Mouse (Mus musculus) ES-E14 (cell line): Measurements from ENCODE around the gene Dlx2. TPM values are rescaled to one million over a fixed set of nuclear protein-coding genes. Genes with fewer than 3 reads are reported as not detected.

ENCODE experiments used
- DNase-seq: peaks from one replicate; pipeline ENCODE4 v3.0.0-alpha.2; 2013; ENCODE audit warnings: low read depth, low spot score
- H3K27ac ChIP-seq: 2 replicates; pipeline ENCODE4 v1.5.1; 2012; ENCODE audit warnings: low read depth, mild to moderate bottlenecking, low read length, moderate library complexity, mixed read lengths; ENCODE audit not compliant: poor library complexity, insufficient read depth, severe bottlenecking
- H3K36me3 ChIP-seq: 2 replicates; pipeline ENCODE4 v1.6.1; 2012; ENCODE audit warnings: mild to moderate bottlenecking, low read length, moderate library complexity, mixed read lengths; ENCODE audit not compliant: control insufficient read depth, poor library complexity, insufficient read depth, severe bottlenecking
- H3K4me1 ChIP-seq, 2 experiments: fragments of 150-350 bp in 1 of 2; sonication (generic) in 1 of 2; 2 replicates each; pipeline ENCODE4 v1.6.1; 2012; ENCODE audit warnings: low read length in 2 of 2, mild to moderate bottlenecking in 1 of 2, mixed read lengths in 1 of 2; ENCODE audit not compliant: control insufficient read depth in 2 of 2, insufficient read depth in 2 of 2, poor library complexity in 1 of 2
- H3K4me3 ChIP-seq, 2 experiments: fragments of 150-350 bp in 1 of 2; sonication (generic) in 1 of 2; 2 replicates each; pipeline ENCODE4 v1.5.1; 2012; ENCODE audit warnings: low read length in 2 of 2, low read depth in 1 of 2, mild to moderate bottlenecking in 1 of 2, mixed read lengths in 1 of 2; ENCODE audit not compliant: insufficient read depth in 1 of 2, poor library complexity in 1 of 2, severe bottlenecking in 1 of 2
- H3K9ac ChIP-seq: 2 replicates; pipeline ENCODE4 v1.6.1; 2012; ENCODE audit warnings: low read depth, mild to moderate bottlenecking, low read length, mixed read lengths; ENCODE audit not compliant: poor library complexity, insufficient read depth, severe bottlenecking
- H3K9me3 ChIP-seq: fragments of 150-350 bp; sonication (generic); 2 replicates; pipeline ENCODE4 v1.6.1; 2012; ENCODE audit warnings: low read depth, mild to moderate bottlenecking, low read length; ENCODE audit not compliant: control insufficient read depth, insufficient read depth
- CHD2 ChIP-seq: IDR thresholded peaks from 2 replicates; pipeline ENCODE4 v1.6.1; 2014; ENCODE audit warnings: mild to moderate bottlenecking, low read depth, low read length, inconsistent platforms
- HCFC1 ChIP-seq: IDR thresholded peaks from 2 replicates; pipeline ENCODE4 v1.6.1; 2012; ENCODE audit warnings: low read length, inconsistent platforms, borderline replicate concordance; ENCODE audit not compliant: insufficient read depth
- MAFK ChIP-seq: IDR thresholded peaks from 2 replicates; pipeline ENCODE4 v1.6.1; 2014; ENCODE audit warnings: mild to moderate bottlenecking, low read depth, low read length, inconsistent platforms; ENCODE audit not compliant: insufficient read depth
- ZC3H11A ChIP-seq: IDR thresholded peaks from 2 replicates; pipeline ENCODE4 v1.6.1; 2012; ENCODE audit warnings: low read depth, mild to moderate bottlenecking, inconsistent platforms, low read length, borderline replicate concordance
- ZNF384 ChIP-seq: IDR thresholded peaks from 2 replicates; pipeline ENCODE4 v1.6.1; 2012; ENCODE audit warnings: low read depth, low read length, inconsistent platforms
- in situ Hi-C, 2 experiments: fragments of 600-800 bp; cut with MboI; formaldehyde crosslinking; loops; one replicate each; pipeline ENCODE4 v1.15.1; 2025; ENCODE audit warnings: low sequenced_read_pairs in 2 of 2, inconsistent platforms in 1 of 2; ENCODE audit not compliant: unreplicated experiment in 2 of 2
- total RNA-seq: library from RNA; depleted of rRNA; stranded (reverse); fragments of 300-350 nt; gene quantifications from 2 replicates; pipeline ENCODE4 v1.2.3, GENCODE M21; 2012

The Dlx2 gene
- total RNA-seq, 1 experiment = 0.80 TPM

GRCm38 (mm10) chr2:71542816-71543301, 3.7 kb downstream of the Dlx2 start:
- no peaks in the 10 kb centered on the region for H3K9me3 ChIP-seq
- DNase-seq = no peak
- no peak overlapping the region for H3K9ac ChIP-seq
- peak overlapping the region in 1 of 2 experiments; percentile 13; a peak in 1 of 4 replicates for H3K4me3 ChIP-seq
- H3K27ac ChIP-seq = no peak overlapping the region
- in situ Hi-C loops = loop anchor here (10.0 to 25.0 kb wide), 3 partner anchors 978 to 1956 kb away; partner anchors contain the start of gene Lrp2 (in 1 of the 2)
- H3K4me1 ChIP-seq = peaks cover 0 to 20% of the 10 kb centered on the region in 2 experiments; a peak in 2 of 4 replicates
- TF ChIP-seq ZC3H11A = no peak
- TF ChIP-seq HCFC1 = no peak
- TF ChIP-seq ZNF384 = no peak
- no peak for TF ChIP-seq CHD2
- TF ChIP-seq MAFK = no peak
- H3K36me3 ChIP-seq = no peaks in the 10 kb centered on the region

- in situ Hi-C loops = loop anchor here (10.0 to 25.0 kb wide), 3 partner anchors 978 to 1955 kb away; partner anchors contain the start of gene Lrp2 (in 1 of the 2)
- no peak for TF ChIP-seq HCFC1
- no peak for TF ChIP-seq ZNF384
- no peak for TF ChIP-seq MAFK
- TF ChIP-seq ZC3H11A = no peak
- TF ChIP-seq CHD2 = no peak
- Histone ChIP-seq H3K4me1 (peaks cover 0 to 20% of the 10 kb centered on the region in 2 experiments; a peak in 2 of 4 replicates), H3K9me3 (no peaks in the 10 kb centered on the region), H3K36me3 (no peaks in the 10 kb centered on the region), H3K4me3 (no peak overlapping the region), H3K27ac (no peak overlapping the region), H3K9ac (no peak overlapping the region)
- DNase-seq = no peak
Observed at GRCm38 (mm10) chr2:71542227-71542815, 4.2 kb downstream of the Dlx2 start.

- Histone ChIP-seq H3K27ac (no peak overlapping the region), H3K36me3 (no peaks in the 10 kb centered on the region), H3K4me1 (peaks cover 0 to 20% of the 10 kb centered on the region in 2 experiments; a peak in 2 of 4 replicates), H3K9me3 (no peaks in the 10 kb centered on the region), H3K4me3 (peak overlapping the region; percentile 2 to 33; a peak in 2 of 4 replicates), H3K9ac (no peak overlapping the region)
- in situ Hi-C loops = loop anchor here (10.0 to 25.0 kb wide), 3 partner anchors 977 to 1954 kb away; partner anchors contain the start of gene Lrp2 (in 1 of the 2)
- TF ChIP-seq ZNF384 = no peak
- TF ChIP-seq CHD2 = no peak
- TF ChIP-seq MAFK = no peak
- no peak for TF ChIP-seq ZC3H11A
- TF ChIP-seq HCFC1 = no peak
- no peak for DNase-seq
Observed at GRCm38 (mm10) chr2:71541418-71542226, 4.9 kb downstream of the Dlx2 start.

- TF ChIP-seq ZC3H11A (no peak), MAFK (no peak), ZNF384 (no peak), HCFC1 (no peak), CHD2 (no peak)
- Histone ChIP-seq H3K4me1 (peaks cover 0 to 20% of the 10 kb centered on the region in 2 experiments; a peak in 2 of 4 replicates), H3K4me3 (peak overlapping the region; percentile 2 to 33; a peak in 3 of 4 replicates), H3K9me3 (no peaks in the 10 kb centered on the region), H3K36me3 (no peaks in the 10 kb centered on the region), H3K9ac (no peak overlapping the region), H3K27ac (no peak overlapping the region)
- in situ Hi-C loops = loop anchor here (10.0 to 25.0 kb wide), 3 partner anchors 976 to 1954 kb away; partner anchors contain the start of gene Lrp2 (in 1 of the 2)
- no peak for DNase-seq
Observed at GRCm38 (mm10) chr2:71540611-71541417, 5.7 kb downstream of the Dlx2 start.
